Mouse (Mus musculus) left cerebral cortex, adult 9 months (tissue): ENCODE measurements around the gene Mapk8.

Experiments used
- DNase-seq, 2 experiments: peaks; one replicate each; pipeline ENCODE4 v3.0.0; 2022; ENCODE audit warnings: low spot score in 2 of 2

Gene Mapk8

DNA sequence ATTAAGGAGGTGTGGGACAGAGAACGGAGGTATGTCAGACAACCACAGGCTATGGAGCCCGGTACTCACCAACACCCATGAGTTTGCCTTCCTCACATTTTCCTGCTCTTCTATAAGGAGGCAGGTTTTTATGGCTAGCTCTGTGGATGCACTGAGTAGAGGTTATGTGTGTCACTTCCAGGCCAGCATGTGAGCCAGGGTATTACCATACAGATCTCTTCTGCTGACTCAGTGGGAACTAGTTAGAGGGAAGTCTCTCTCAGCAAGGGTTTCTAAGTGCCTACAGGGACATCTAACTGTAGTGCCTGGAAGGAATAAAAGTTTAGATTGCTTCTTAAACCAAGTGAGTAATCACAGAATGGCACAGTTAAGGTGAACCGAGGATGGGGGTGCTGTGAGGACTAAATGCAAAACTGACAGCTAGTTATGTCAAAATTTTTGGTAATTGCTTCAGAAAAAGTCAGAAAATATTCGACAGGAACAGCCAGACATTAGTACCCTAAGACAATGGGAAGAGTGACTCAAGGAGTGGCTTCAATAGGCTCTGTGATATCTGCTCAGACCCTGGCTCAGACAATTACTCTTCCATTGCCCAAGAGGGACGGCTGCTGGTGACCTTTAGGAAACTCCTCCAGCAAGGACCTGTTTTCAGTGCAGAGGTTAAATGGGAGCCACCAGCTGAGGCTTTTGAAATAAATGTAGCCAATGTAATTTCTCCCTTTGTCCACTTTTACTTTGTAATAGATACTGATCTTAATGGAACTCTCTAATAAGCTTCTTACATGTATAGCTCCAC lies 48.7 kb downstream of the Mapk8 start:
- DNase-seq = no peak

DNA sequence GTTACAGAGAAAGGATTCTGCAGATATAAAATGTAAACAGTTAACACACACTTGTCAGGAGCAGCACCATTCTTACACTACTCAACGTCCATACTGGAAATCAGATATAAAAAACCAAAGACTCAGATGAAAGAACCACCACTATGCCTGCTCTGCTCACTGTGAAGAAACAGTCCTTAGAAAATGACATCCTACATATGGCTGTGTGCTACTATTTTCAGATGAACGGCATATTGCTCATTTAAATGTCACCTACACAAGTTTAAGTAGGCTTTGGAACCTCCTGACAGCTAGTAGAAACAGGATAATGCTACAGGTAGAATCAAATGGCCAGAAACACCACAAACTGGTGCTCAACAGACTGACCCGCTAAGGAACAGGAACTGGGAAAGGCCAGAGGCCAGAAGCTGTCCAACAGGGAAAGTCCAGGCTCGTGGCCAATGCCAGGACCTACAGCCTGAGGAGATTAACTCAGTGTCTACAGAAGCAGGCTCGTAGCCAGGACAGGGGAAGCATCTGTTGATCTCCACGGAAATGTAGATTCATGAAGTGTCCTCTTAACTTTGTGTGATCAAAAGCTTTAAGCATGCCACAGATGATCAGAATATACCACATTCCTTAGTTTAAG lies 66.0 kb downstream of the Mapk8 start:
- DNase-seq = no peak

DNA sequence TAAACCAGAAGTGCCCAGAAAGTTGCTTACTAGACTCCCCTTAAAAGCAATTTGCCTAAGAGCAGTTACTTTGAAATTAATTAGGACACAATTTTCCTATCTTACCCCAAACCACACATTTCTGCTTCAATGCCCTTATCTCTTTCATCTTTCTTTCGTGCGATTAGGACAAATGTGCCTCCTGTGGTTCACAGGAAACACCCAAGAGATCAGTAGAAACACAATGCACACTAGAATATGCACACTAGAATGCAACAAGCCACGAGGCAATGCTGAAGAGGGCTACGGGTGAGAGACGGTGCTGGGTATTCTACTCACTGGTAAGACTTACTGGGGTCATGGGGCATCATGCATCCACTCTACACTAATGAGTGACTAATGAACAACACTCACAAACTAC lies 68.2 kb downstream of the Mapk8 start:
- DNase-seq = no peak

DNA sequence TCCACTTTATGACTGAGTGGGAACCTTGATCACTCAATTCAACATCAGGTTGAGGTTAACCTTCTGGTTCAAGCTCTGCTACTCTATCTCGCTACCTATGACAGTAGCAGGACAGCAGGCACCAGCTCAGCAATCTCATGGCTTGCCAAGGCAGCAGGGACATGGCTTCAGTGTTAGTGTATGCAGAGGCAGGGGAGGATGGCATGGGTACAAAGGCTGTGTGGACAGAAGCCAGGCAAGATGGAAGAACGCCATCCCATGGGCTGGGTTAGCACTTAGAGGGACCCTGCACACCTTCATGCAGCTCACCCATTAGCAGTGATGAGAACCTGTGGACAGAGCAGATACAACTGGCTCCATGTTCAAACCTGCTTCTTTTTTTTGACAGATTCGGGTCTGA lies 69.7 kb downstream of the Mapk8 start:
- no peak for DNase-seq

DNA sequence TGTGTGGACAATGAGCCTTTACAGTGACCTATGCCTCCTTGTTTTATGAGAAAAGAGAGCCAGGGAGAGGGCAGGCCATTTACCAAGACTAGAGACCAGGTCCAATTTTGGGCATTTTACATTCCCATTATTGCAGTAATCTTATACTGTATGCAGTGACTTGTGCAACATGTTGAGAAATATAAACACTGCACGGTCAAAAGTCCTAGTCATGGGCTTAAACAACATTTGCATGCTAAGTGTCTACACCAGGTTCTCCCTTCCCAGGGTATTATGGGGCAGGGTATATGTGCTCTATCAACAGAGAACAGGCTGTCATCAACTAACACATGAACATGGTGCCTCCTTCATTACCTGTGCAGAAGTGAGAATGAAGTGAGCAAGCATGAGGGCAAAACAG lies 72.9 kb downstream of the Mapk8 start:
- no peak for DNase-seq

DNA sequence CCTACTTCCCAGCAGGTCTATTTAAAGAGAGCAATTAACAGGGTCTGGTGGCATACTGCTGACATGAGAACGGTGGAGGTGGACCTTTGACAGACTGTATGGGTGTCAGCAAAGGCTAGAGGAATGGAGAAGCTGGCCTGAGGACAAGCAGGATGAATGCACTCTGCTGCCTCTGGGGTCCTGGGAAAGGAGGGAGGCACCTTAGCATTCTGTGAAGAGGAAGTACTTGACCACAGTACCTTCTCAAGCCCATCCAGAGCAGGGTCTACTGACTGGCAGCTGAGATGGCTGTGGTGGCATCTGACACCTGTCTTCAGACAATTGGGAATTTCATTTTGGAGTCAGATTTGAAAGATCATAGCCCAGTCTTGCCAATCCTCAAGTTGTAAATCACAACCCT lies 73.7 kb downstream of the Mapk8 start:
- no peak for DNase-seq

DNA sequence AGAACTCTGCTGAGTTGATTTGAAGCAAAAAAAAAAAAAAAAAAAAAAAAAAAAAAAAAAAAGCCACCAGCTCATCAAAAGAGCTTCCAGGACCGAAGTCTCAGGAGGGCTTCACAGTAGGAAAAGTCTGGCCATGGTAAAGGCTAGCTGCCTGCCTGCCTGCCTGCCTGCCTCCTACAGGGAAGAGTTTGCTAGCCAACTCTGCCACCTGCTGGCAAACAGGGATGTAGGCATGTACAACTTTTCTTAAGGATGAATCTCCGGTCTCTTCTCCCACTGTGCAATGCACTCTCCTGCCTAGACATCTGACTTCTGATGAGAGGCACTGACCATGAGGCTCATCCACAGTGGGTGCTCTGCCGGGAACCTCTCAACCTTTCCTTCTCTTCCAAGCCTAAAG lies 75.7 kb downstream of the Mapk8 start:
- DNase-seq = peak in 1 of 2 experiments; percentile 69

DNA sequence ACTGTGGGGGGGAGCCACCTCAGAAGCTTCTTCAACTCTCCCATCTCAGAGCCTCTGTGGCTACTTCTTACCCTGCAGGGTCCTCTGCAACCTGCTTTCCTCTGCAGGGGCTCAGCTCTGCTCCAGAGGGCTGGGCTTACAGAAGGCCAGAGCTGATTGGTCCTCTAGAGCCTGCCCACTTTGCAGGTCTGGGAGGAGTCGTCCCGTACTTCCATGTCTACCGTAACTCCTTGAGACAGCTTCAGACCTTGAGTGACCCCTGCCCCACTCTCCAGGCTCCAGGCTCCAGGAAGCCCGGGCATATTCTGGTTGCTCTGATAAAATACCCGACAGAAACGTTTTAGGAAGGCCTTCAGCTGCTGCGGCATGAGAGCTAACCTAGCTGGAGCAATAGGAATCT lies 76.9 kb downstream of the Mapk8 start:
- no peak for DNase-seq

DNA sequence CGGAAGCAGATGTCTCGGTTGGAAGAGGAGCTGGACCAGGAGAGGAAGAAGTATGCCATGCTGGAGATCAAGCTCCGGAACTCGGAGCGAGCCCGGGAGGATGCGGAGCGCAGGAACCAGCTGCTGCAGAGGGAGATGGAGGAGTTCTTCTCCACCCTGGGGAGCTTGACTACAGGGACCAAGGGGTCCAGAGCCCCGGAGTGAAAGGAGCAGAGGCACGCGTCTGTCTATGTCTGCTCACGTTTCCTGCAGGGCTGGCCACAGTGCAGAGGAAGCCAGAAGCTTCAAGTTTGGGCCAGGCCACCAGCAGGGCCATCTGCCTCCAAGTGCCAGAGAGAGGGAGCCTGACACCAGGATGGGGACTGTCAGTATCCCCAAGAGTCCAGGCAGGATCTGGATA lies 77.6 kb downstream of the Mapk8 start:
- no peak for DNase-seq

DNA sequence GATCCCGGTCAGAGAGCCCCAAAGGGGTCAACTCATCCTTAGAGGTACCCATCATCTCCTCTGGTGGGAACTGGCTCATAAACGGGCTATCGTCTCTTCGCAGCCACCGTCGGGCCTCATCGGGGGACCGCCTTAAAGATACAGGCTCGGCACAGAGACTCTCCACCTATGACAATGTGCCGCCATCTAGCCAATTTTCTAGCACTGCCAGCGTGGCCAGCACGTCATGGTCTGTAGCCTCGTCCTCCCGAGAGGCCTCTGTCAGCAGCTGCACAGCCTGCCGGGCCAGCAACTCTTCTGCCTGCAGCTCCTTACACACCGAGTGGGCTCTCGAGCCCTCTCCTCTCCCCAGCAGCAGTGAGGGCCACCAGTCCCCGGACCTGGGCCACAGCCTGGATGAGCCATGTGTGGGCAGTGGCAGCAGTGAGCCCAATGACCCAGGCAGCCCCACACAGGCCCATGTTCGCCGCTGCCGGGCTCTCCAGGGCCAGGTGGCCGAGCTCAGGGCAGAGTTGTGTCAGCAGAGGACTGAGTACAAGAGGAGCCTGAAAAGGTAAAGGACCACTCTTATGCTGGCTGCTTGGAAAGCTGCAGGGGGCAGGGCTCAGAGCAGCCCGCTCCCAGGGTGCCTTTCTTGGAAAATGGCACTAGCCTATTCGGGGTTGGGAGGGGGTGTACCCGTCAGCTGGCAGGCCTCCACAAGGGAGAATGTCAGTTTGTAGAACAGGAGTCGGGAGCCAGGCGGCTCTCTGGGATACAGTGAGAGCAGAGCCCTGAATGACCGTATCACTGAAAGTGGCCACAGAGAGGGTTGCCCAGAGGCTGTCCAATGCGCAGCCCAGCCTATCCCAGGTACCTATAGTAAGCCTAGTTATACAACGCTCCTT lies 79.8 kb downstream of the Mapk8 start:
- no peak for DNase-seq

DNA sequence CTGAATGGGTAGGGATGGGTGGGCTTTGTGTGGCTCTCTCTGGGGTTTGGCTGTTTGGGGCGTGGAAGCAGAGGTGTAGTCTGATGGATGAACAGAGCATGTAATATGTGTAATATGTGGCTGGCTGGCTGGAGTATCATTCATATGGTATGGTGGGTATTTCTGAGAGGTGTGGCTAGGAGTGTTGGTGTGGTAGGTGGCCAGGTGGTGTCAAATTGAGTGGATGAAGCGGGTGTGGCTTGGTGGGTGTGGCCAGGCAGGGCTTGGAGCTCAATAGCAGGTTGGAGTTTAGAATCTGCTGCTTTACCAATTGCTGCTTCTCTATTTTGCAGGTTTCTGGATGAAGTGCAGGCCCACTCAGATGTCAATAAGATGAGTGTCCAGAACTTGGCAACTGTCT lies 82.9 kb downstream of the Mapk8 start:
- DNase-seq = no peak

DNA sequence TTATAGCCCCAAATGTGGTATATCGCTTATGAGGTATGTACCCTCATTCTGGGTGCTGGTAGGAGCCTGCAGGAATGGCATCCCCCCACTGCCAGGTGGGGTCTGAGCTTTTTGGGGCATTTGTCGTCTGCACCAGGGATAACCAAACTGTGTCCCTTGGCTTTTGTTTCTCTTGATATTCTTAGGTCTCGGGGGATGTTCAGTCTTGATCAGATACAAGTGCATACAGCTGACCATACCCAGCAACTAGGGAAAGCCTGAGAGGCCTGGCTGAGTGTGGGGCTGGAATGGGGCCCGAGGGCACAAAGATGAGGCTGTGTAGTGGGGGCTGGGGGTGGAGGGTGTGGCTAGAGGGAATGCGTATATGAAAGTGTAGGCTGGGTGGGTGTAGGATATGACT lies 83.3 kb downstream of the Mapk8 start:
- DNase-seq = no peak

DNA sequence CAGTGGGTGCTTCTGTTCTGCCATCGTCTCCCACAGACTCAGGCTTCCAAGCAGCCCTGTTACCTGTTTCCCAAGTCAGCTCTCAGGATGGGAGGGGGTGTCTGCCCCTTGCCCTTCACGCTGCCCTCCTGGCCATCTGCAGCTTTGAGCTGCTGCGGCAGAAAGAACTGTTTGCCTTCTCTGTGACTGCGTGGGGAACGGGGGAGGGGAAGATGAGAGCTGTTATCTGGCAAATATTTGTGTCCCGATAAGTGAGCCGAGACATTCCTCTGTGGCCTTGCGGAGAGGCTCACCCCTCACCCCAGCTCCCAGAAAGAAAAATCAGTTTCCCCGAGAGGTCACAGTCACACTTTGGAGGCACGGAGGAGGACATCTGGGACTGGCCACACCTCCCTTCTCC lies 84.2 kb downstream of the Mapk8 start:
- DNase-seq = no peak

DNA sequence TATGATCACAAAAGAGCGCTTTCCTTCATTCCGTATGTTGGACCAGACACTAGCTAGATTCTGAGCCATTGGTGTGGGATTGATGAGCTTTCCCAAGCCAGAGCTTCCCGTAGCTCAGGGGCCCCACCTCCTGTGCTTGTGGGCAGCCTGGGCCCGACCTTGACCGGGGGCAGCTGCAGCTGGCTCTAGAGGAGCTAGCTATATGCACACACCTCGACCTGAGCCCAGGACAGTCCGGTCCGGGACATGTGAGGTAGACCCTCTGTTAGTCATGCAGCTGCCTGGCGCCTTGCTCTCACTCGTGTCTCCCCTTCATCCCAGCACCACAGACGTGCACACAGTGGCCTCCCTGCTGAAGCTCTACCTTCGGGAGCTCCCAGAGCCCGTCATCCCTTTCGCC lies 84.8 kb downstream of the Mapk8 start:
- no peak for DNase-seq

DNA sequence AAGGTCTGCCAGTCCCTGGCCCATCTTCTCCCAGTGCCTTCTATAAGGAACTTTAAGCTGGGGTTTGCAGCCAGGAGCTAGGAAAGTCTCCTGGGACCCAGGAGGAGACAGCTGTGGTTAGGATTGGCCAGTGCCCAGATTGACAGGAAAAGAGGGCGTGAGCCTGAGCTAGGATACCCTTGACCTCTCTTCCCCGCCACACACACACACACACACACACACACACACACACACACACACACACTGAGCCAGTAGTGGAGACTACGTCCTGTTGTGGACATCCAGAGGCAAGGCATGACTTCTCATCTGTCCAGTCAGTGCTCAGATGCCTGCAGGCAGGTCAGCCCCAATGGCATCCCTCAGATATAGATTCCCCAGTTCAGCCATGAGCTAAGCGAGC lies 85.4 kb downstream of the Mapk8 start:
- DNase-seq = no peak

DNA sequence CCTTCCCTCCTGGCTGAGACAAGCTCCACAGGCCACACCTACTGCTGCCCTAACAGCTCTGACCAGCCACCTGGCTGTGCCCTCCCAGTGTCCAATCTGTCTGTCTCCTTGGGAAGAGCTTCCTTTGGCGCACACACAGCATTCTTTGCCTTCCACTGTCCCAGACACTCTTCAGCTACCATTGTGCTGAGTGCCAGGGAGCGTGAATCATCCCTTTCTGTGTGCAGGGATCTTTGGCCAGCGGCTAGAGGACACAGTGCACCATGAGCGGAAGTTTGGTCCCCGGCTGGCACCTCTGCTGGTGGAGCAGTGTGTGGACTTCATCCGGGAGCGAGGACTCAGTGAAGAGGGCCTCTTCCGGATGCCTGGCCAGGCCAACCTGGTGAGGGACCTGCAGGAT lies 88.1 kb downstream of the Mapk8 start:
- DNase-seq = no peak

DNA sequence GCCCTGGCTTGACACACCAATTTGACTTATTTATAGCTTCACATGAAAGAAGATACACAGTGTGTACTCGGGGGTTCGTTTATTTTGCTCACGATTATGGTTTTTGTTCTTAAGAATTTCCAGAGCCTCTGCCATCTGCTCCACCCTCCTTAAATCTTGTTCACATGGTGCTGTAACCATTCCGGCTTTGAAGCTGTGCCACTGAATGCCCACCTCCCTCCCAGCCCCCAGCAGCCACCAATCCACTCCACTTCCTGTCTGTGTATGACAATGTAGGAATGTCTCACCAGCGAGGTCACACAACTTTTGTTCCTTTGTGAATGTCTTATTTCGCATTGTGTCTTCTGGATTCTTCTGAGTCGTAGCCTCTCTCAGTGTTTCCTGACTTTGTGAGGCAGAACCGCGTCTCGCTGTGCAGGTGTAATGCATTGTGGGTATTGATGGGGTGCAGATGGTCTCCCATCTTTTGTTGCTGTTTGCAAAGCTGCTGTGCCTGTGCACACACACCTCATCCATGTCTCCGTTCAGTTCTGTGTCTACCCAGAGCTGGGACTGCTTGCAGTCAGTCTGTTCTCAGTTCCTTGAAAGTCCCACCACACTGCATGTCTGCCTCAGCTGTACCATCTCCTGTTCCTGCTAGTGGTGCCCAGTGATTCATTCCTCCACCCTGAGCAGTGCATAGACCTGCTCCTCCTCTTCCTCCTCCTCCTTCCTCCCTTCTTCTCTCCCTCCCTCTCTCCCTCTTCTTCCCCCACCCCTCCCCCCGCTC lies 89.2 kb downstream of the Mapk8 start:
- DNase-seq = no peak

DNA sequence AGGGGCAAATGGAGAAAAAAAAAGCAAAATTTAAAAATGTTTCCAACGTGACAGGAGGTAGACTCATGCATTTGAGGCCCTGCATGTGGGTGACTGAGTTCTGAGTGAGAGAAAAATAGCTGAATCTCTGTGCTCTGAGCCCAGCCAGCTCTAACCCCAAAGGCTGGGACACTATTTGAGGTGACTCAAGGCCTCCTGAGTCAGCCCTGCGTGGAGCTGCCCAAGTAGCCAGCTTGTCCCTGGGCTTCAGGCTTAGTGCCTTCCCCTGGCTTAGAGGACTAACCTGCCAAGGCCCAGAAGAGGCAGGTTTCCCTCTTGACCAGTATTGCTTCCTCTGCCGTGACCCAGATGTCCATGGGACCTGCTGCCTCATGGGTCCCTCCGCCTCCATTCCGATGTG lies 91.7 kb downstream of the Mapk8 start:
- no peak for DNase-seq

DNA sequence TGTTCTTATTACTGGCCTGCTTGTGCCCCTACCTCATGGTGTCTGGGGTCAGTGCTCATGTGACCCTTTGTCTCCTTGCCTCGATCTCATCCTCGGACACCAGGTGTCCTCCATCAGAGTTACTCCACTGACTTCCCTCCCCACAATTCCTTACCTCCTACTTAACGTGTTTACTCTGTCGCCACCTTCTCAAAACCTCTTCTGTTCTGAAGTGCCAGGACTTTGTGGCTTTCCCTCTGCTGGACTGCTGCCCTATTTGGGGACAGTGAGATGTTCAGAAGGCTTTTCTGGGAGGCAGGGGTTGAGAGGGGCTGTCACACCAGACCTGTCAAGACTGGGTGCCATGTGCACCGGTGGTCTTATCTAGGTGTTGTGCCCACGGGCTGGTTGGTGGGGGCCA lies 94.1 kb downstream of the Mapk8 start:
- DNase-seq = no peak

DNA sequence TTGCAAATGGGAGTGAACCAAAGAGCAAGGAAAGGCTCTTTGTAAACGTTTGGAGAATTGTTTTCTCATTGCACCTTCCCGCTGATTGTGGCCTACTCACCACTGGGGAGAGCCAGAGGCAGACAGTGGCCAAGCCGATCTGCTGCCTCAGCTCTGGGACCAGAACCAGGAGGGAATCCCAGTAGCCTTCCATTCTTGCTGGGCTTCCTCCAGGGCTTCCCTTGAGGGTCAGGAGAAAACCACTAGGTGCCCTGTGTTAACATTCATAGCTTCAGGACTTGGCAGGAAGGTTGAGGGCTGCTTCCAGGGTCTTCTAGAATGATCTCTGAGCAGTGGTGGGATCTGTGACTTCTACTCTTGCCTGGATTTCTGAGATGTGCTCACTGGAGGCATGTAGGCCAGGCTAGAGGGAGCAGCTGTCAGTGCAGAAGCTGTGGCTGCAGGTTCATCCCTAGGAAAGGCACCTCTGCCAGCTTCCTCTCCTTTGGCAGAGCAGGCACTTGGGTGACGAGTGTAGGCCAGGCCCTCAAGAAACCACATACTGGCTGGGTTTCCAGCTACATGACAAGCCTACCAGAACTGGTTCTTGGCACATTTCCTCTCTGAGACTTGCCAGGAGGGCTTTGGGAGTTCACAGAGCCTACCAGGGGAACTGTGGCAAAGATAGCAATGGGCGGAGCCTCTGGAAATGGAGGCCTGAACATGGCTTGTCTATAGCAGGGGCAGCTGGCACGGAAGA lies 94.8 kb downstream of the Mapk8 start:
- no peak for DNase-seq

DNA sequence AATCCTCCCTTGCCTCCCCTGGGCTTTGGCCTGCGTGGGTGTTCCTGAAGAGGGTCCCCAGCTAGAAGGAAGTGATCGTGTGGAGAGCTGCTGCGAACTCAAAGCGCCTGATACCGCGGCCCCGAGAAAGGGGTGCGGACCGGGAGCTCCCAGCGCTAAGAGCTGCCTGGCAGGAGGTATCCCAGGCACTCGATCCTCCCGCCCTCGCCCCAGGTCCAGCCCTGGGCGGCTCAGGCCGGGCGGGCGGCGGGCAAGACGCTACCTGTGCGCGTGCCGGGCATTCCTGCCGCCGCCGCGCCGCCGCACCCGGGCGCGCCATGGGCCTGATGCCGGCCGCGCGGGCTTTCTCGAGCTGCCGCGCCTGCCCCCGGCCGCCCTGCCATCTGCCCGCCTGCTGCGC lies 95.9 kb downstream of the Mapk8 start:
- no peak for DNase-seq
